Mouse (Mus musculus) MEL (cell line): ENCODE measurements around the gene Man2a1.

Source experiments
- CTCF ChIP-seq, 3 experiments: IDR thresholded peaks in 2 of 3; conservative IDR thresholded peaks in 1 of 3; 2 replicates each; pipeline ENCODE4 v1.5.1; 2011 to 2012; ENCODE audit warnings: low read length in 3 of 3, low read depth in 2 of 3, mild to moderate bottlenecking in 2 of 3, improper control_type of control experiment in 1 of 3, inconsistent platforms in 1 of 3, mixed read lengths in 1 of 3, moderate library complexity in 1 of 3; ENCODE audit not compliant: control insufficient read depth in 1 of 3, insufficient read depth in 1 of 3, poor library complexity in 1 of 3, severe bottlenecking in 1 of 3
- E2F4 ChIP-seq: IDR thresholded peaks from 2 replicates; pipeline ENCODE4 v1.6.1; 2011; ENCODE audit warnings: low read depth, low read length, improper control_type of control experiment, borderline replicate concordance
- EP300 ChIP-seq, 2 experiments: IDR thresholded peaks; 2 replicates each; pipeline ENCODE4 v1.6.1; 2011; ENCODE audit warnings: improper control_type of control experiment in 2 of 2, low read length in 2 of 2, low read depth in 1 of 2, mild to moderate bottlenecking in 1 of 2
- GATA1 ChIP-seq: IDR thresholded peaks from 2 replicates; pipeline ENCODE4 v1.6.1; 2011; ENCODE audit warnings: low read depth, low read length, improper control_type of control experiment
- HCFC1 ChIP-seq: IDR thresholded peaks from 2 replicates; pipeline ENCODE4 v1.6.1; 2012; ENCODE audit warnings: low read depth, mild to moderate bottlenecking, inconsistent platforms, low read length, improper control_type of control experiment, moderate library complexity
- POLR2A ChIP-seq, 2 experiments: IDR thresholded peaks; 2 replicates each; pipeline ENCODE4 v1.6.1; 2011 to 2012; ENCODE audit warnings: low read length in 2 of 2, mild to moderate bottlenecking in 2 of 2, control low read depth in 1 of 2, improper control_type of control experiment in 1 of 2, low read depth in 1 of 2, moderate library complexity in 1 of 2; ENCODE audit not compliant: control insufficient read depth in 1 of 2, insufficient read depth in 1 of 2, poor library complexity in 1 of 2
- POLR2AphosphoS2 ChIP-seq: IDR thresholded peaks from 2 replicates; pipeline ENCODE4 v1.6.1; 2011; ENCODE audit warnings: low read length, improper control_type of control experiment
- SIN3A ChIP-seq: IDR thresholded peaks from 2 replicates; pipeline ENCODE4 v1.6.1; 2012; ENCODE audit warnings: low read length, improper control_type of control experiment, inconsistent platforms
- ZKSCAN1 ChIP-seq: IDR thresholded peaks from 2 replicates; pipeline ENCODE4 v1.6.1; 2012; ENCODE audit warnings: low read depth, mild to moderate bottlenecking, inconsistent platforms, low read length, improper control_type of control experiment, moderate library complexity
- ZMIZ1 ChIP-seq: IDR thresholded peaks from 2 replicates; pipeline ENCODE4 v1.6.1; 2012; ENCODE audit warnings: low read depth, mild to moderate bottlenecking, inconsistent platforms, low read length, improper control_type of control experiment, moderate library complexity

DNA sequence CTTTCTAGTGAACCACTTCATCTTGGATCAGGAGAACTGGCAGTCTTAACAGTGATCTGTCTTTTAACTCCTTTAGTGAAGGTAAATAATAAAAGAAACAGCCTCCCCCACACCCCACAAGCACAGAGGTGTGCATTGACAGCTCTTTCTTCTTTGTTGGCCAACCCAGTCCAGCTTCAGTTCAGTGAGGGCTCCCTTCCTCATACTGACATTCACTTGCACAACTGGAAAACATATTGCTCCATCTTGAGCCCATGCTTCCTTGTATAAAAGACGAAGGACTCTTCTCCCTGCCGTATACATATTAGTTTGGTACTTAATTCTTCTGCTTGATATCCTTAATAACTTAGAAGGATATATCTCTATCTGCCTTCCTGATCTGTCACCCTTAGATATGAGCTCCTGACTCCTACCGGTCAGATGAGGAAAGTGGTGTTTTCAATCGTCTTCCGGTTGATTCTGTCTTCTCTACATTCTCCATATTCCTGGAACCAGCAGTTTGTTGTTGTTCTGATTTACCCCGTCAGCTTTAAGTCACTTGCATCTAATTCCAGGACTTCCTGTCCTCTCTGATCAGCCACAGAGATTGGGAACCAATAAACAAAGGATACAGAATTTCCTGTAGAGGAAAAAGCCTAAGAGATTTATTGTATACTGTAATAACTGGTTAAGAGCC is 8.5 kb downstream of the Man2a1 start:
- TF ChIP-seq HCFC1, result no peak
- no peak for TF ChIP-seq EP300 (IDR thresholded peaks at IDR 0.05; ENCODE audit: low read depth in 1 of 2, low read length in 2 of 2)
- TF ChIP-seq CTCF (IDR thresholded peaks at IDR 0.05 in 2 of 3, conservative IDR thresholded peaks at IDR 0.05 in 1 of 3; ENCODE audit: control insufficient read depth in 1 of 3, insufficient read depth in 1 of 3, low read depth in 2 of 3, low read length in 3 of 3, poor library complexity in 1 of 3, severe bottlenecking in 1 of 3), result no peak
- no peak for TF ChIP-seq POLR2A (IDR thresholded peaks at IDR 0.05; ENCODE audit: control insufficient read depth in 1 of 2, insufficient read depth in 1 of 2, low read depth in 1 of 2, low read length in 2 of 2, poor library complexity in 1 of 2)
- no peak for TF ChIP-seq POLR2AphosphoS2
- no peak for TF ChIP-seq ZMIZ1
- TF ChIP-seq SIN3A, result no peak
- TF ChIP-seq ZKSCAN1, result no peak
- no peak for TF ChIP-seq E2F4
- no peak for TF ChIP-seq GATA1
